Mouse (Mus musculus) MEL (cell line): ENCODE data around the gene Folr1.

ENCODE experiments used
- BHLHE40 ChIP-seq: IDR thresholded peaks from 2 replicates; pipeline ENCODE4 v1.6.1; 2012; ENCODE audit warnings: low read depth, mild to moderate bottlenecking, inconsistent platforms, low read length, improper control_type of control experiment, borderline replicate concordance
- CHD2 ChIP-seq: IDR thresholded peaks from 2 replicates; pipeline ENCODE4 v1.6.1; 2011; ENCODE audit warnings: low read length, improper control_type of control experiment
- CTCF ChIP-seq, 3 experiments: IDR thresholded peaks in 2 of 3; conservative IDR thresholded peaks in 1 of 3; 2 replicates each; pipeline ENCODE4 v1.5.1; 2011 to 2012; ENCODE audit warnings: low read length in 3 of 3, low read depth in 2 of 3, mild to moderate bottlenecking in 2 of 3, improper control_type of control experiment in 1 of 3, inconsistent platforms in 1 of 3, mixed read lengths in 1 of 3, moderate library complexity in 1 of 3; ENCODE audit not compliant: control insufficient read depth in 1 of 3, insufficient read depth in 1 of 3, poor library complexity in 1 of 3, severe bottlenecking in 1 of 3
- ELF1 ChIP-seq: IDR thresholded peaks from 2 replicates; pipeline ENCODE4 v1.6.1; 2014; ENCODE audit warnings: low read depth, mild to moderate bottlenecking, inconsistent platforms, low read length, improper control_type of control experiment, moderate library complexity
- EP300 ChIP-seq, 2 experiments: IDR thresholded peaks; 2 replicates each; pipeline ENCODE4 v1.6.1; 2011; ENCODE audit warnings: improper control_type of control experiment in 2 of 2, low read length in 2 of 2, low read depth in 1 of 2, mild to moderate bottlenecking in 1 of 2
- JUND ChIP-seq: IDR thresholded peaks from 2 replicates; pipeline ENCODE4 v1.6.1; 2011; ENCODE audit warnings: low read depth, mild to moderate bottlenecking, improper control_type of control experiment, low read length
- MAX ChIP-seq: IDR thresholded peaks from 2 replicates; pipeline ENCODE4 v1.6.1; 2011; ENCODE audit warnings: low read length, improper control_type of control experiment
- MAZ ChIP-seq: IDR thresholded peaks from 2 replicates; pipeline ENCODE4 v1.6.1; 2012; ENCODE audit warnings: low read depth, mild to moderate bottlenecking, inconsistent platforms, low read length, improper control_type of control experiment
- MYC ChIP-seq: IDR thresholded peaks from 2 replicates; pipeline ENCODE4 v1.6.1; 2011; ENCODE audit warnings: low read depth, mild to moderate bottlenecking, low read length, improper control_type of control experiment, moderate library complexity
- POLR2A ChIP-seq, 2 experiments: IDR thresholded peaks; 2 replicates each; pipeline ENCODE4 v1.6.1; 2011 to 2012; ENCODE audit warnings: low read length in 2 of 2, mild to moderate bottlenecking in 2 of 2, control low read depth in 1 of 2, improper control_type of control experiment in 1 of 2, low read depth in 1 of 2, moderate library complexity in 1 of 2; ENCODE audit not compliant: control insufficient read depth in 1 of 2, insufficient read depth in 1 of 2, poor library complexity in 1 of 2
- POLR2AphosphoS5 ChIP-seq: IDR thresholded peaks from 2 replicates; pipeline ENCODE4 v1.6.1; 2012; ENCODE audit warnings: low read depth, borderline replicate concordance, mild to moderate bottlenecking, inconsistent platforms, low read length, moderate library complexity, mixed read lengths
- RAD21 ChIP-seq: IDR thresholded peaks from 2 replicates; pipeline ENCODE4 v1.6.1; 2011; ENCODE audit warnings: mild to moderate bottlenecking, low read depth, low read length, improper control_type of control experiment
- SIN3A ChIP-seq: IDR thresholded peaks from 2 replicates; pipeline ENCODE4 v1.6.1; 2012; ENCODE audit warnings: low read length, improper control_type of control experiment, inconsistent platforms
- UBTF ChIP-seq: IDR thresholded peaks from 2 replicates; pipeline ENCODE4 v1.6.1; 2012; ENCODE audit warnings: low read depth, mild to moderate bottlenecking, inconsistent platforms, low read length, improper control_type of control experiment, moderate library complexity, borderline replicate concordance; ENCODE audit not compliant: insufficient read depth

DNA sequence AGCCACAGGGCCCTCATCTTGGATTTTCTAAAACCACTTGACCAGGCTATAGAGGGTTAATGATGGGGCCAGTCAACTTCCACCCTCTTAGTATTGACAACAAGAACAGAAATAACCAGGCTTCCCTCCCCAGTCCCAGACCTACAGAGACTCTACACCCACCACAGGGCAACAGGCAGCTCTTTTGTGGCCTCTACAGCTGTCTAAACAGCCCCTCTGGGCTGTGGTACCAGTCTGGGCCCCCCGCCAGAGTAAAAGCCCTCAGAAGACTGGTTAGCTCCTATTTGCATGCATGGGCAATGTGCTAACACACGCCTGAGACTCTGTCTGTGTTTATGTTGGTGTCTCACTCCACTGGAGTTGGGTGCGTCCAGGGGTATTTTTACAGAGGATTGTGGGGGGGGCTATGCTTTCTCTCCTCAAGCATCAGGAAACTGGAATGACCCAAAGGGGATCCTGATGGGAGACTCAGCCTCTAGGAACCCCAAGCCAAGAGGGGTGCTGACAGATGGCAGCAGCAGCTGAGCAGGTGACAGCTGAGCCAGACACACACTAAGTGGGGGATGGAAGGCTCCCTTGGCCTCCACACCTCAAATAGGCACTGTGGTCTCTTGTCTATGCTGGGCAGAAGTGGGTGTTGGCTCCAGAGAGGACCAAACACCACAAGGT is 36.5 kb downstream of the Folr1 start:
- TF ChIP-seq RAD21, result no peak
- no peak for TF ChIP-seq MAX
- TF ChIP-seq EP300 (IDR thresholded peaks at IDR 0.05; ENCODE audit: low read depth in 1 of 2, low read length in 2 of 2), result no peak
- no peak for TF ChIP-seq CTCF (IDR thresholded peaks at IDR 0.05 in 2 of 3, conservative IDR thresholded peaks at IDR 0.05 in 1 of 3; ENCODE audit: control insufficient read depth in 1 of 3, insufficient read depth in 1 of 3, low read depth in 2 of 3, low read length in 3 of 3, poor library complexity in 1 of 3, severe bottlenecking in 1 of 3)
- no peak for TF ChIP-seq BHLHE40
- TF ChIP-seq MYC, result no peak
- no peak for TF ChIP-seq POLR2AphosphoS5
- no peak for TF ChIP-seq UBTF
- no peak for TF ChIP-seq JUND
- TF ChIP-seq ELF1, result no peak
- TF ChIP-seq POLR2A (IDR thresholded peaks at IDR 0.05; ENCODE audit: control insufficient read depth in 1 of 2, insufficient read depth in 1 of 2, low read depth in 1 of 2, low read length in 2 of 2, poor library complexity in 1 of 2), result no peak
- TF ChIP-seq SIN3A, result no peak
- no peak for TF ChIP-seq CHD2
- TF ChIP-seq MAZ, result no peak
